Mouse (Mus musculus): Measurements from ENCODE around the gene Hspb1. TPM values are rescaled to one million over a fixed set of nuclear protein-coding genes. Genes with fewer than 3 reads are reported as not detected.
A peak's percentile ranks its signal among the peaks of the same experiment; 100 is the strongest.

Hspb1 gene
- polyA plus RNA-seq (2014; fragmentation: Nextera tagmentation; extraction: Ambion mirVana) = 62.8 and 68.1 TPM in 2 replicates

DNA sequence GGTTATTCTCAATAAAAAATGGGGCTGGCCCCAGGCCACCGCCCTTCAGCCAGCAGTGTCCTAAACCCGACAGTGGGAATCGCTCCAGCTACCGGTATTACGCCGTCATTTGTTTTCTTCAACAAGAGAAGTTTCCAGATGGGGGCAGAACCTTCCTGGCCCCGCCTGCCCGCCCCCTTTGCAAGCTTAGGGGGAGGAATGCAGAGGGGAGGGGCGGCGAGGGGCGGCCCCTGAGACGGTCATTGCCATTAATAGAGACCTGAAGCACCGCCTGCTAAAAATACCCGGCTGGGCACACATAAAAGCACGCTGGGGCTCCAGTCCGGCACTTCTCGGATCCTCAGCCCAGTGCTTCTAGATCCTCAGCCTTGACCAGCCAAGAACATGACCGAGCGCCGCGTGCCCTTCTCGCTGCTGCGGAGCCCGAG lies at the start of gene Hspb1:
Hspb1 (plus strand) TSS at position 245 of the 428 bp plus-strand sequence.
- Histone ChIP-seq H3K4me1 (ENCODE audit: insufficient read depth) (peaks cover 5% of the 10 kb centered on the region; the same call in 1 of the 2 replicates), H3K4me2 (peak within 1 kb of the TSS; percentile 61), H3K27me3 (ENCODE audit: insufficient read depth, low read length) (peaks cover 11% of the 10 kb centered on the region), H3K9ac (peak within 1 kb of the TSS; percentile 38), H3K4me3 (ENCODE audit: low read depth, low read length) (peak within 1 kb of the TSS; percentile 37), H3K27ac (ENCODE audit: low read depth) (no peak within 1 kb of the TSS), H3K9me3 (ENCODE audit: low read depth, low read length) (no peaks in the 10 kb centered on the region), H3K36me3 (ENCODE audit: insufficient read depth) (no peaks in the 10 kb centered on the region)
- ATAC-seq (ENCODE audit: insufficient read depth) (peak; percentile 84), DNase-seq (peak; percentile 87)
- WGBS = under 1% methylated on average over 24 of the region's 24 CpGs
- no peak for TF ChIP-seq CTCF (IDR thresholded peaks at IDR 0.05; ENCODE audit: low read depth)

DNA sequence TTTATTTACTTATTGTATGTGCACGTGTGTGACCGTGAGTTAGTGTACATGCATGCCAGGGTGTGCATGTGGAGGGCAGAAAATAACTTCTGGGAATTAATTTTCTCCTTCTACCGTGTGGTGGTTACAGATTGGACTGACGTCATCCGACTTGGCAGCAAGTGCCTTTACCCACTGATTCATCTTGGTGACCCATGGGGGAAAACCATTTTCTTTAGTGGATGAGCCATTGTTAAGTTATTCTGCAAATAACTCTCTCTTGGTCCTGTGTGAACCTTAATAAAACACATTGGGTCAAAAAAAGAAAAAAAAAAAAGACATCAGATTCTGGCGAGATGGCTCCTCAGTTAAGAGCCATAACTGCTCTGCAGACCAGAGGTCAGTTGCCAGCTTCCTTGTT lies 46.1 kb upstream of the Hspb1 start:
- Histone ChIP-seq H3K9me3 (ENCODE audit: low read depth, low read length) (no peaks in the 10 kb centered on the region), H3K4me1 (ENCODE audit: insufficient read depth) (no peaks in the 10 kb centered on the region), H3K4me3 (ENCODE audit: low read depth, low read length) (no peak overlapping the region), H3K27me3 (ENCODE audit: insufficient read depth, low read length) (no peaks in the 10 kb centered on the region), H3K36me3 (ENCODE audit: insufficient read depth) (no peaks in the 10 kb centered on the region), H3K4me2 (no peak overlapping the region), H3K9ac (no peak overlapping the region), H3K27ac (ENCODE audit: low read depth) (no peak overlapping the region)
- DNase-seq (no peak), ATAC-seq (ENCODE audit: insufficient read depth) (no peak)
- no peak for TF ChIP-seq CTCF (IDR thresholded peaks at IDR 0.05; ENCODE audit: low read depth)
- 71% methylated on average over 6 of the region's 6 CpGs for WGBS

DNA sequence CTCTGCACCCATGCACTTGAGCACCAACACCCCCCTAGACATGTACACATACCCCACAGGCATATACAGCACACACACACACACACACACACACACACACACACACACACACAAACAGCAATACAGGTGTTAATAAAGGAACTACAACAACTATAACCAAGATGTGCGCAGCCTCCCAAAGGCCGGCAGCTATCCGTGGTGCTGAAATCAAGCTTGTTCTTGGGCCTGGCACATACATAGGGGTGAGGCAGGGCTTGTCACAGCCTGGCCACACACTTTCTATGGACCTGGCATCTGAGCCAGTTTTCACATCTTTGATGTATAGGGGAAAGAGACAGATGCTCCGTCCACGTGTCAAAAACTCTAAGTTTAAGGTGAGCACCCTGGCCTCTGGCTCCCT lies 44.3 kb upstream of the Hspb1 start:
- H3K4me1 ChIP-seq (ENCODE audit: insufficient read depth) = no peaks in the 10 kb centered on the region
- no peaks in the 10 kb centered on the region for H3K36me3 ChIP-seq (ENCODE audit: insufficient read depth)
- WGBS = 22% methylated on average over 5 of the region's 5 CpGs
- DNase-seq (peak; percentile 89), ATAC-seq (ENCODE audit: insufficient read depth) (no peak)
- H3K4me2 ChIP-seq = no peak overlapping the region
- no peak overlapping the region for H3K27ac ChIP-seq (ENCODE audit: low read depth)
- H3K9me3 ChIP-seq (ENCODE audit: low read depth, low read length) = no peaks in the 10 kb centered on the region
- H3K27me3 ChIP-seq (ENCODE audit: insufficient read depth, low read length) = no peaks in the 10 kb centered on the region
- TF ChIP-seq CTCF (IDR thresholded peaks at IDR 0.05; ENCODE audit: low read depth) = no peak
- H3K9ac ChIP-seq = no peak overlapping the region
- H3K4me3 ChIP-seq (ENCODE audit: low read depth, low read length) = no peak overlapping the region

DNA sequence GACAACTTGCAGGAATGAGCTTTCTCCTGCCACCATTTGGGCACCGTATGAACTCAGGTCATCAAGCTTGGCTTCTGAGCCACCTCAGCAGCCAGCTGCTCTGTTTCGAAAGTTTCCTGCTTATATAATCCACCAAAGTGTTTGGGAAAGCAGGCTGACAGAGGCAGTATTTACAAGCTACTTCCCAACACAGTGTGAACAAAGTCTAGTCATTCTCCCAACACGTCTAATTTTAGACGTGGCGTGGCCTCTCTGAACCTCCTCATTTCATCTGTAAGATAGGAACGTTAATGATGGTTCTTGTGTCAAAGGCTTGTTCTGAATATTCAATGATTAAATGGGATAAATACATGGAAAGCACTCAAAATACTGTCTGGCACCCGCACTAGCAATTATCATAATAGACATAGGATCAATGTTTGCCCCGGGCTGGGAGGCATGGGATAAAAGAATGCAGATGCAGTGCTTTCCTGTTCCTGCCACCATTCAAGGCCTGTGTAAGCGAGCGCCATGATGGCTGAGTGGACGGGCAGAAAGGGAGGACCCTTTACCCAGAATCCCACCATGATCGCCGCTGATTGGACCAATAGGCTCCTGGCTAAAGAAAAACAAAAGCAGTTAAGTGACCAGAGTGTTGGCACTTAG lies 41.9 kb upstream of the Hspb1 start:
- H3K36me3 ChIP-seq (ENCODE audit: insufficient read depth) = no peaks in the 10 kb centered on the region
- no peak overlapping the region for H3K27ac ChIP-seq (ENCODE audit: low read depth)
- H3K4me2 ChIP-seq = no peak overlapping the region
- no peaks in the 10 kb centered on the region for H3K4me1 ChIP-seq (ENCODE audit: insufficient read depth)
- H3K4me3 ChIP-seq (ENCODE audit: low read depth, low read length) = no peak overlapping the region
- H3K9me3 ChIP-seq (ENCODE audit: low read depth, low read length) = no peaks in the 10 kb centered on the region
- ATAC-seq (ENCODE audit: insufficient read depth) (no peak), DNase-seq (no peak)
- H3K9ac ChIP-seq = no peak overlapping the region
- 58% methylated on average over 13 of the region's 13 CpGs for WGBS
- no peak for TF ChIP-seq CTCF (IDR thresholded peaks at IDR 0.05; ENCODE audit: low read depth)
- peaks cover 15% of the 10 kb centered on the region for H3K27me3 ChIP-seq (ENCODE audit: insufficient read depth, low read length)

DNA sequence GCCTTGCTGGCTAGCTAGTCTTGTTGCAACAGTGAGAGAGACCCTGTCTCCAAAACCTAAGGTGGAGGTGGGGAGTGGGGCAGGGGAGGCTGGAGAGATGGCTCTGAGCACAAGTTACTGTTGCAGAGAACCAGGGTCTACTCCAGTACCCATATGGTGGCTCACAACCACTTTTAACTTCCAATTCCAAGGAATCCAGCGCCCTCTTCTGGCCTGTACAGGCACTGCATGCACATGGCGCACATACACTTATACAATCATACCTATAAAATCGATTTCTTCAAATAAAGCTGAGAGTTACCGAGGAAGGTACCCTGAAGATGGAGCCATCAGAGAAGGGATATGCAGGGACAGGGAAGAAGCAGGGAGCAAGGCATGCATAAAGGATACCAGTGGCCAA lies 40.3 kb upstream of the Hspb1 start:
- Histone ChIP-seq H3K4me3 (ENCODE audit: low read depth, low read length) (no peak overlapping the region), H3K4me1 (ENCODE audit: insufficient read depth) (no peaks in the 10 kb centered on the region), H3K9me3 (ENCODE audit: low read depth, low read length) (no peaks in the 10 kb centered on the region), H3K9ac (no peak overlapping the region), H3K4me2 (no peak overlapping the region), H3K36me3 (ENCODE audit: insufficient read depth) (no peaks in the 10 kb centered on the region), H3K27ac (ENCODE audit: low read depth) (no peak overlapping the region), H3K27me3 (ENCODE audit: insufficient read depth, low read length) (peaks cover 31% of the 10 kb centered on the region)
- DNase-seq (no peak), ATAC-seq (ENCODE audit: insufficient read depth) (no peak)
- 70% methylated on average over 4 of the region's 4 CpGs for WGBS
- peak; percentile 32 for TF ChIP-seq CTCF (IDR thresholded peaks at IDR 0.05; ENCODE audit: low read depth)

DNA sequence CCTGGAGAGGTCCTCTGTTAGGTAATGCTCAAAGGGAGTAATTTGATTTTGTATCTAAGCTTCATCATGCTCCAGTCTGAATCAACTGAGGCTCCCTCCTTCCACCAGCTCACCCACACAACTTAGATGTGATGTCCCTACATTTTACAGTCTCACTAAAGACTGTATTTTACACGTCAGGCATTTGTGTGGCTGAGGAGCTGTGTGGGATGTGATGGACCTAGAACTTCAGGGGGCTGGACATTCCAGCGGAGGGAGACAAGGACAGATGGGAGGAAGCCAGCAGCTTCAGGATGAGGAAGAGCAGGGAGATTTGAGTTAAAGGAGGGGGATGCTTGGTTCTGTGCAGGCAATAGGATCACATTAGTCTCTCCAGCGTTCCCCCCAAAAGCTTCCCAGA lies 39.8 kb upstream of the Hspb1 start:
- H3K4me3 ChIP-seq (ENCODE audit: low read depth, low read length) = no peak overlapping the region
- TF ChIP-seq CTCF (IDR thresholded peaks at IDR 0.05; ENCODE audit: low read depth) = no peak
- H3K9me3 ChIP-seq (ENCODE audit: low read depth, low read length) = no peaks in the 10 kb centered on the region
- ATAC-seq (ENCODE audit: insufficient read depth) = no peak
- no peaks in the 10 kb centered on the region for H3K4me1 ChIP-seq (ENCODE audit: insufficient read depth)
- WGBS = 76% methylated on average over 3 of the region's 3 CpGs
- H3K4me2 ChIP-seq = no peak overlapping the region
- no peak overlapping the region for H3K9ac ChIP-seq
- H3K36me3 ChIP-seq (ENCODE audit: insufficient read depth) = no peaks in the 10 kb centered on the region
- no peak overlapping the region for H3K27ac ChIP-seq (ENCODE audit: low read depth)
- H3K27me3 ChIP-seq (ENCODE audit: insufficient read depth, low read length) = peaks cover 35% of the 10 kb centered on the region
- no peak for DNase-seq

DNA sequence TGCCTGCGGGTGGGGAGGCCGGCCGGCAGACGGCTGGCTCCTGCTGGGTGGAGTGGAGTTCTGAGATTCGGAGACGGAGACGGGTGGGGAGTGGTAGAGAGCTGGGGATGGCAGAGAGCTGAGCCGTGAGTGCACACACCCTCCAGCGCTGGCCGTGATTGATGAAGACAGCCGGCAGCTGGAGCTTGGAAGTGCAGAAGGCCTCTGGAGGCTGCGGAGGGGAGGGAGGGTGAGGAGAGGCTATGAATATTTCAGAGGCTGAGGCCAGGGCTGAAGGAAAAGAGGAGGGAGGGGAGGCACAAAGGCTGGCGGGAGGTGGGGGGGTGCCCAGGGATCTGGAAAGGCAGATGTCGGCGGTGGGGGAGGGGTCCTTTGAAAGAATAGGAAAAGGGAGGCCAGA lies 36.7 kb upstream of the Hspb1 start:
- Histone ChIP-seq H3K36me3 (ENCODE audit: insufficient read depth) (no peaks in the 10 kb centered on the region), H3K4me1 (ENCODE audit: insufficient read depth) (no peaks in the 10 kb centered on the region), H3K27me3 (ENCODE audit: insufficient read depth, low read length) (peaks cover 51% of the 10 kb centered on the region), H3K9me3 (ENCODE audit: low read depth, low read length) (no peaks in the 10 kb centered on the region), H3K27ac (ENCODE audit: low read depth) (no peak overlapping the region), H3K9ac (no peak overlapping the region), H3K4me3 (ENCODE audit: low read depth, low read length) (no peak overlapping the region), H3K4me2 (0 out of 2 replicates have a peak overlapping the region, but pooled peaks have one; percentile 12)
- DNase-seq = peak; percentile 80
- 2% methylated on average over 15 of the region's 15 CpGs for WGBS
- no peak for TF ChIP-seq CTCF (IDR thresholded peaks at IDR 0.05; ENCODE audit: low read depth)
- ATAC-seq (ENCODE audit: insufficient read depth) = peak; percentile 86

Data from lung, embryonic 14.5 days (tissue).